In genomic region chr9:112111610-112112009, GRCm38 (mm10) we compare ENCODE assay signal across 13 mouse cellular contexts.
DNase-seq lines count a peak whose midpoint lies in the region; ATAC-seq and TF ChIP-seq lines count a peak whose summit lies in the region.
"Had no signal": no experiment of that assay in that cellular context is flagged by ENCODE, and none has a peak within 500 bp of the region (broad histone marks: within the 10 kb centered on the region; RNA-seq: fewer than 3 reads in every experiment).

No protein-coding gene starts in this region.

- no peak overlapping the region for H3K9ac ChIP-seq in hindbrain, embryonic 11.5 days (ENCODE audit: low read depth, low read length)
- no peak overlapping the region for H3K9ac ChIP-seq in hindbrain, embryonic 16.5 days (ENCODE audit: low read depth, low read length)
- H3K9ac ChIP-seq: hindbrain, embryonic 14.5 days; lung, embryonic 15.5 days had no signal

- no peak overlapping the region for H3K4me2 ChIP-seq in hindbrain, embryonic 11.5 days (replicated peaks; ENCODE audit: low read depth, low read length)
- no peak overlapping the region for H3K4me2 ChIP-seq in hindbrain, embryonic 16.5 days (ENCODE audit: low read length)
- H3K4me2 ChIP-seq: hindbrain, embryonic 14.5 days; lung, embryonic 15.5 days had no signal

- no peak overlapping the region for H3K4me3 ChIP-seq in hindbrain, embryonic 11.5 days (ENCODE audit: low read depth, low read length)
- no peak overlapping the region for H3K4me3 ChIP-seq in hindbrain, embryonic 16.5 days (ENCODE audit: low read length)
- no peak overlapping the region for H3K4me3 ChIP-seq in thymus, adult 2 months (ENCODE audit: control insufficient read depth, insufficient read depth, low read length)
- no peak overlapping the region for H3K4me3 ChIP-seq in embryonic facial prominence, embryonic 10.5 days
- H3K4me3 ChIP-seq: lung, embryonic 15.5 days; myocyte had no signal

- TF ChIP-seq CTCF in thymus, adult 2 months (IDR thresholded peaks at IDR 0.05; ENCODE audit: borderline replicate concordance, control insufficient read depth, extremely low read depth, insufficient read depth, low read length, poor library complexity): no peak

- no peaks in the 10 kb centered on the region for H3K4me1 ChIP-seq in hindbrain, embryonic 11.5 days (replicated peaks; ENCODE audit: control insufficient read depth, insufficient read depth, low read length)
- 0 out of 2 replicates have a peak, but pooled peaks cover 2% of the 10 kb centered on the region for H3K4me1 ChIP-seq in hindbrain, embryonic 16.5 days (ENCODE audit: control insufficient read depth, insufficient read depth, low read depth, low read length)
- H3K4me1 ChIP-seq in thymus, adult 2 months (replicated peaks; ENCODE audit: control insufficient read depth, insufficient read depth, low read length): no peaks in the 10 kb centered on the region
- H3K4me1 ChIP-seq in embryonic facial prominence, embryonic 10.5 days: no peaks in the 10 kb centered on the region
- H3K4me1 ChIP-seq: lung, embryonic 15.5 days had no signal

- 91% methylated on average over 5 of the region's 5 CpGs for WGBS in hindbrain, embryonic 11.5 days
- WGBS in hindbrain, embryonic 16.5 days: 92% methylated on average over 5 of the region's 5 CpGs
- 95% methylated on average over 5 of the region's 5 CpGs for WGBS in thymus, adult 2 months
- WGBS in embryonic facial prominence, embryonic 10.5 days: 88% methylated on average over 5 of the region's 5 CpGs

- no peaks in the 10 kb centered on the region for H3K9me3 ChIP-seq in hindbrain, embryonic 11.5 days (ENCODE audit: control insufficient read depth, low read length)
- H3K9me3 ChIP-seq in hindbrain, embryonic 16.5 days (ENCODE audit: control insufficient read depth, low read length): no peaks in the 10 kb centered on the region
- H3K9me3 ChIP-seq in embryonic facial prominence, embryonic 10.5 days: no peaks in the 10 kb centered on the region
- H3K9me3 ChIP-seq: lung, embryonic 15.5 days had no signal

- DNase-seq in hindbrain, embryonic 11.5 days (ENCODE audit: low spot score): peak; percentile 23
- peak; percentile 42 for DNase-seq in thymus, adult 2 months
- no peak for DNase-seq in thymus, adult 18-20 months
- DNase-seq in induced T-regulatory cell, adult 2 months (ENCODE audit: low read depth): peak; percentile 34
- DNase-seq in right cerebral cortex, adult 18-20 months: no peak
- DNase-seq in frontal cortex, postnatal 36 days (ENCODE audit: low spot score in 2 of 2): no peak
- DNase-seq in embryonic facial prominence, embryonic 10.5 days (ENCODE audit: low spot score): no peak
- DNase-seq: layer of hippocampus, postnatal 36 days; retina, postnatal 1 day had no signal

- no peaks in the 10 kb centered on the region for H3K36me3 ChIP-seq in hindbrain, embryonic 11.5 days (ENCODE audit: control insufficient read depth, insufficient read depth, low read length)
- H3K36me3 ChIP-seq in hindbrain, embryonic 16.5 days (ENCODE audit: control insufficient read depth, insufficient read depth, low read length): no peaks in the 10 kb centered on the region
- peaks cover 84% of the 10 kb centered on the region for H3K36me3 ChIP-seq in thymus, adult 2 months (ENCODE audit: control insufficient read depth, insufficient read depth, low read length)
- H3K36me3 ChIP-seq in embryonic facial prominence, embryonic 10.5 days (replicated peaks): no peaks in the 10 kb centered on the region
- H3K36me3 ChIP-seq: lung, embryonic 15.5 days had no signal

- no peaks in the 10 kb centered on the region for H3K27me3 ChIP-seq in hindbrain, embryonic 11.5 days (ENCODE audit: control insufficient read depth, insufficient read depth, low read length)
- no peaks in the 10 kb centered on the region for H3K27me3 ChIP-seq in hindbrain, embryonic 16.5 days (replicated peaks; ENCODE audit: control insufficient read depth, insufficient read depth, low read length)
- no peaks in the 10 kb centered on the region for H3K27me3 ChIP-seq in thymus, adult 2 months (ENCODE audit: control insufficient read depth, insufficient read depth, low read length)
- H3K27me3 ChIP-seq in embryonic facial prominence, embryonic 10.5 days (replicated peaks; ENCODE audit: low read depth, poor library complexity, severe bottlenecking): peaks cover 7% of the 10 kb centered on the region; the same call in 1 of the 2 replicates

- no peak for ATAC-seq in hindbrain, embryonic 11.5 days (ENCODE audit: low FRiP score)
- ATAC-seq in hindbrain, embryonic 16.5 days: no peak

- H3K27ac ChIP-seq in hindbrain, embryonic 11.5 days (ENCODE audit: low read depth, low read length): no peak overlapping the region
- no peak overlapping the region for H3K27ac ChIP-seq in hindbrain, embryonic 16.5 days (ENCODE audit: low read depth, low read length)
- no peak overlapping the region for H3K27ac ChIP-seq in thymus, adult 2 months (ENCODE audit: control insufficient read depth, insufficient read depth, low read length)
- H3K27ac ChIP-seq in embryonic facial prominence, embryonic 10.5 days (replicated peaks): no peak overlapping the region
- H3K27ac ChIP-seq: hindbrain, embryonic 14.5 days; lung, embryonic 15.5 days had no signal

- TF ChIP-seq POLR2A in thymus, adult 2 months (IDR thresholded peaks at IDR 0.05; ENCODE audit: control insufficient read depth, extremely low read depth, insufficient read depth, low read length, poor library complexity): no peak

Comparison
In these comparisons a context has a peak if more than half of its experiments do, and no peak if none do; other contexts are left out.
1. DNase-seq: peak in hindbrain, embryonic 11.5 days (single experiment), thymus, adult 2 months (single experiment) and induced T-regulatory cell, adult 2 months (single experiment); none in thymus, adult 18-20 months (0 of 2), right cerebral cortex, adult 18-20 months (single experiment), frontal cortex, postnatal 36 days (0 of 2) and embryonic facial prominence, embryonic 10.5 days (single experiment).